Mouse (Mus musculus): ENCODE measurements around the gene 2310022B05Rik.

DNA sequence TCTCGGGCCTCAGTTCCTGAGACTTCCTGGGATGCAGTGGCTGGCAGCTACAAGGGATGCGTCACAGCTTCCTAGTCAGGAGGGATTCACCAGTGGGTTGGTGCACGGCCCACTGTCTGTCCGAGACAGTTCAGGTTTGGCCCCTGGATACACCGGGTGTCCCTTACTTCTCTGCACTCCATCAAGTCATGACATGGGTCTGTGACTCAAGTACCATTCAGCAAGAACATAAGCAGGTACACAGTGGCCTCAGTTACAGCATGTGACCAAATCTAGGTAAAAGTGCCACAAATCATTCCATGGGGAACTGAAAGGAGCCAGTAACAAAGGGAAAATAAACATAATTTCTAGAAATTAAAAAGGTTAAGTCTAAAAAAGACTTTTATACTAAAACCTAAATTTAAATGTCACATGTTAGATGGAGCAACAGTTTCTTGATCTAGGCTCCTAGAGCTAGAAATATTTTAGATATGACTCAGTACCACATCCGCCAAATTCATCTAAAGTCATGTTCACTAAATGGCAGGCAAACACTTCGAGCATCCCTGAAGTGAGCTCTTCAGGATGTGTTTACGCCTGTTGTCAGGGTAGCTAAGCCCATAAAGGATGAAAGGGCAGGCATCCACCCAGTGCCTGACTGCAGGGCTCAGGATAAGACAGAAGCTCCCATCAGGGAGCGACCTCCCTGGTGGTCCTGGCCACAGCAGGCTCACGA is 18.1 kb upstream of the 2310022B05Rik start:
- TF ChIP-seq CTCF (IDR thresholded peaks at IDR 0.05; ENCODE audit: low read depth) (no peak), EP300 (IDR thresholded peaks at IDR 0.05; ENCODE audit: low read depth) (no peak)

Measured in liver, postnatal 0 days (tissue).